In the genomic region with DNA sequence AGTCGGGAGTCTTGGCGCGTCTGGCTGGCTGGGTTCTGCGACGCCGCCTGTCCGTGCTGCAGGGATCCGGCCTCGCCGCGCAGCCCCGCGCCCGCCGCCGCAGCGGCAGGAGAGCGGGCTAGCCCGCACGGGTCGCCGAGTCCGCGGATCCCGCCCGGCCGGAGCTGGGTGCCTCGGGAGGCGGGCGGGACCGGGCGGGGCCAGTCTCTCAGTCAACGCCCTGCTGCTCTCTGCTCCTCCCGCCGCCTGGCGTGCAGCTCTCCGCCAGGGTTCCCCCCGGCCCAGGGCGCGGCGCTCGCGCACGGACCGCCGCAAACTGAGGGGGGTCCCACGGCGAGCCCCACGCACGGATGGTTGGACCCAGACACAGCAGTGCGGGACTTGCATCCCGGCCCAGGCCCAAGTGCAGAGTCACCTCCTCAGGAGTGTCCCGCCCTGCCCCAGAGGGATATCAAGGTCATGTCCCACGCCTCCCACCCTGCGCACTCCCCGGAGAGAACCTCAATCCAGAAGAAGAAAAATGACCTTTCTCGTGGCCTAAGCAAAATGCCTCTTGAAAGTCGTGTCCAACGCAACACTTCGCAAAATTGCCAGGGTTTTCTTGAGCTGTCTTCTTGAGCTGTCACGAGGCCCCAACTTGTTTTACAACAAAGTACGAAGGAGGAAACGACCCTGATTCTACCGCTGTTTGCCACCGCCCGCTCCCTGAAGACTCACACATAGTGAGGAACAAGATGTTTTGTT, we compare ENCODE assay signal across 8 mouse cellular contexts. TPM values are rescaled to one million over a fixed set of nuclear protein-coding genes. Genes with fewer than 3 reads are reported as not detected.
DNase-seq lines count a peak whose midpoint lies in the region; ATAC-seq and TF ChIP-seq lines count a peak whose summit lies in the region.

No protein-coding gene starts in this region.

- H3K27me3 ChIP-seq in heart, embryonic 12.5 days (replicated peaks), result peaks cover 57% of the 10 kb centered on the region
- peaks cover 22% of the 10 kb centered on the region for H3K27me3 ChIP-seq in lung, embryonic 16.5 days (ENCODE audit: control insufficient read depth, insufficient read depth, low read depth, low read length)

- peak overlapping the region; percentile 93 for H3K4me2 ChIP-seq in heart, embryonic 12.5 days
- H3K4me2 ChIP-seq in lung, embryonic 16.5 days (ENCODE audit: low read depth, low read length), result peak overlapping the region; percentile 90

- no peak for TF ChIP-seq CTCF in embryonic fibroblast, embryonic 13.5 days (IDR thresholded peaks at IDR 0.05; ENCODE audit: borderline replicate concordance, insufficient read depth, low read length)

- no peaks in the 10 kb centered on the region for H3K36me3 ChIP-seq in heart, embryonic 12.5 days
- no peaks in the 10 kb centered on the region for H3K36me3 ChIP-seq in lung, embryonic 16.5 days (ENCODE audit: control insufficient read depth, insufficient read depth, low read length)

- DNase-seq in urinary bladder, adult 18-20 months (ENCODE audit: low spot score in 2 of 2), result peak; percentile 14 to 38
- no peak for DNase-seq in urinary bladder, postnatal 10 days (ENCODE audit: low spot score)
- peak; percentile 80 for DNase-seq in kidney, postnatal 10 days
- DNase-seq in right cerebral cortex, postnatal 10 days (ENCODE audit: low spot score in 2 of 2), result peak; percentile 43 to 47
- DNase-seq in spleen, postnatal 36 days (ENCODE audit: low spot score in 2 of 2), result no peak

- no peaks in the 10 kb centered on the region for H3K9me3 ChIP-seq in heart, embryonic 12.5 days (replicated peaks)
- no peaks in the 10 kb centered on the region for H3K9me3 ChIP-seq in lung, embryonic 16.5 days (ENCODE audit: control insufficient read depth, low read length)

- no peak for TF ChIP-seq POLR2A in embryonic fibroblast, embryonic 13.5 days (IDR thresholded peaks at IDR 0.05; ENCODE audit: low read depth, low read length)

- ATAC-seq in heart, embryonic 12.5 days (ENCODE audit: insufficient number of reproducible peaks, low FRiP score), result peak; percentile 87
- peak; percentile 88 for ATAC-seq in lung, embryonic 16.5 days (ENCODE audit: low read depth)

- WGBS in heart, embryonic 12.5 days, result under 1% methylated on average over 53 of the region's 66 CpGs
- whole genome bisulfite sequencing in lung, embryonic 16.5 days, result under 1% methylated on average over 50 of the region's 66 CpGs

- no peaks in the 10 kb centered on the region for H3K4me1 ChIP-seq in embryonic fibroblast, embryonic 13.5 days (ENCODE audit: control insufficient read depth, insufficient read depth, low read length)
- H3K4me1 ChIP-seq in heart, embryonic 12.5 days (replicated peaks), result peaks cover 3% of the 10 kb centered on the region; the same call in 1 of the 2 replicates
- peaks cover 3% of the 10 kb centered on the region; the same call in 1 of the 2 replicates for H3K4me1 ChIP-seq in lung, embryonic 16.5 days (replicated peaks; ENCODE audit: control insufficient read depth, insufficient read depth, low read length)

- peak overlapping the region; percentile 58 for H3K9ac ChIP-seq in heart, embryonic 12.5 days
- peak overlapping the region; percentile 67 for H3K9ac ChIP-seq in lung, embryonic 16.5 days (ENCODE audit: low read length)

- no peak overlapping the region for H3K27ac ChIP-seq in embryonic fibroblast, embryonic 13.5 days (ENCODE audit: insufficient read depth, low read length)
- no peak overlapping the region for H3K27ac ChIP-seq in heart, embryonic 12.5 days (ENCODE audit: poor library complexity, severe bottlenecking)
- H3K27ac ChIP-seq in lung, embryonic 16.5 days (ENCODE audit: low read length), result 0 out of 2 replicates have a peak overlapping the region, but pooled peaks have one; percentile 64

- H3K4me3 ChIP-seq in embryonic fibroblast, embryonic 13.5 days (ENCODE audit: insufficient read depth, low read length), result peak overlapping the region; percentile 38
- peak overlapping the region; percentile 65 for H3K4me3 ChIP-seq in heart, embryonic 12.5 days
- H3K4me3 ChIP-seq in lung, embryonic 16.5 days (ENCODE audit: low read length), result peak overlapping the region; percentile 61

RNA-seq across cellular contexts. Expression of gene Kcns3, which starts 0.5 kb away (rescaled TPM):
- polyA plus RNA-seq in embryonic fibroblast, embryonic 13.5 days (2011; ENCODE audit: insufficient read length, low read depth, missing spikeins), result 0.55 and 2.8 TPM in 2 replicates
- 0.08 and 0.38 TPM in 2 replicates for polyA plus RNA-seq in heart, embryonic 12.5 days (2016; fragmentation: Nextera tagmentation; extraction: Ambion mirVana)
- 8.5 and 10.3 TPM in 2 replicates for polyA plus RNA-seq in lung, embryonic 16.5 days (2015; fragmentation: Nextera tagmentation; extraction: Ambion mirVana)

RNA-seq across cellular contexts. Expression of gene Msgn1, which starts 58.4 kb away (rescaled TPM):
- polyA plus RNA-seq in embryonic fibroblast, embryonic 13.5 days (2011; ENCODE audit: insufficient read length, low read depth, missing spikeins), result not detected in 2 replicates
- not detected in 2 replicates for polyA plus RNA-seq in heart, embryonic 12.5 days (2016; fragmentation: Nextera tagmentation; extraction: Ambion mirVana)
- not detected in 2 replicates for polyA plus RNA-seq in lung, embryonic 16.5 days (2015; fragmentation: Nextera tagmentation; extraction: Ambion mirVana)

Comparison
In these comparisons a context has a peak if more than half of its experiments do, and no peak if none do; other contexts are left out.
1. DNase-seq: peak in urinary bladder, adult 18-20 months (2 of 2), kidney, postnatal 10 days (single experiment) and right cerebral cortex, postnatal 10 days (2 of 2); none in urinary bladder, postnatal 10 days (single experiment) and spleen, postnatal 36 days (0 of 2).
2. Peak in every context shown above with its lines, with median percentiles within 50 percentile points of each other: H3K4me3 ChIP-seq.